Mouse (Mus musculus): ENCODE results near the gene Ddx54. TPM values are rescaled to one million over a fixed set of nuclear protein-coding genes. Genes with fewer than 3 reads are reported as not detected.

The Ddx54 gene
- polyA plus RNA-seq, 1 experiment = 49.9 TPM

GRCm38 (mm10) chr5:120635633-120636032 lies 23.1 kb downstream of the Ddx54 start:
- Histone ChIP-seq H3K4me3 (ENCODE audit: low read depth, low read length) (no peak overlapping the region), H3K4me1 (ENCODE audit: control insufficient read depth, insufficient read depth, low read length) (no peaks in the 10 kb centered on the region)

GRCm38 (mm10) chr5:120640094-120640493 lies 27.6 kb downstream of the Ddx54 start:
- Histone ChIP-seq H3K9me3 (replicated peaks; ENCODE audit: control insufficient read depth, insufficient read depth, low read length, poor library complexity, severe bottlenecking) (no peaks in the 10 kb centered on the region), H3K9ac (ENCODE audit: low read depth, poor library complexity, severe bottlenecking) (no peak overlapping the region), H3K36me3 (ENCODE audit: control insufficient read depth, insufficient read depth, low read length, poor library complexity, severe bottlenecking) (no peaks in the 10 kb centered on the region), H3K4me1 (ENCODE audit: control insufficient read depth, insufficient read depth, low read length) (no peaks in the 10 kb centered on the region), H3K27me3 (ENCODE audit: control insufficient read depth, insufficient read depth, low read length, poor library complexity, severe bottlenecking) (no peaks in the 10 kb centered on the region), H3K4me3 (ENCODE audit: low read depth, low read length) (no peak overlapping the region), H3K27ac (ENCODE audit: insufficient read depth, low read length) (no peak overlapping the region)
- TF ChIP-seq CTCF (IDR thresholded peaks at IDR 0.05; ENCODE audit: low read depth, low read length) (no peak), EP300 (IDR thresholded peaks at IDR 0.05; ENCODE audit: insufficient read depth, low read depth, low read length) (no peak), POLR2A (IDR thresholded peaks at IDR 0.05; ENCODE audit: insufficient read depth, low read length) (no peak)

More at GRCm38 (mm10) chr5:120635633-120636032, 23.1 kb downstream of the Ddx54 start:
- Histone ChIP-seq H3K9ac (ENCODE audit: low read depth, poor library complexity, severe bottlenecking) (no peak overlapping the region), H3K27ac (ENCODE audit: insufficient read depth, low read length) (no peak overlapping the region), H3K9me3 (replicated peaks; ENCODE audit: control insufficient read depth, insufficient read depth, low read length, poor library complexity, severe bottlenecking) (no peaks in the 10 kb centered on the region), H3K27me3 (ENCODE audit: control insufficient read depth, insufficient read depth, low read length, poor library complexity, severe bottlenecking) (no peaks in the 10 kb centered on the region), H3K36me3 (ENCODE audit: control insufficient read depth, insufficient read depth, low read length, poor library complexity, severe bottlenecking) (no peaks in the 10 kb centered on the region)
- TF ChIP-seq EP300 (IDR thresholded peaks at IDR 0.05; ENCODE audit: insufficient read depth, low read depth, low read length) (no peak), CTCF (IDR thresholded peaks at IDR 0.05; ENCODE audit: low read depth, low read length) (no peak), POLR2A (IDR thresholded peaks at IDR 0.05; ENCODE audit: insufficient read depth, low read length) (no peak)

- H3K36me3 ChIP-seq (ENCODE audit: control insufficient read depth, insufficient read depth, low read length, poor library complexity, severe bottlenecking) = no peaks in the 10 kb centered on the region
- no peaks in the 10 kb centered on the region for H3K9me3 ChIP-seq (replicated peaks; ENCODE audit: control insufficient read depth, insufficient read depth, low read length, poor library complexity, severe bottlenecking)
- no peaks in the 10 kb centered on the region for H3K4me1 ChIP-seq (ENCODE audit: control insufficient read depth, insufficient read depth, low read length)
- no peaks in the 10 kb centered on the region for H3K27me3 ChIP-seq (ENCODE audit: control insufficient read depth, insufficient read depth, low read length, poor library complexity, severe bottlenecking)
- H3K4me3 ChIP-seq (ENCODE audit: low read depth, low read length) = no peak overlapping the region
- H3K9ac ChIP-seq (ENCODE audit: low read depth, poor library complexity, severe bottlenecking) = no peak overlapping the region
- H3K27ac ChIP-seq (ENCODE audit: insufficient read depth, low read length) = no peak overlapping the region
- TF ChIP-seq CTCF (IDR thresholded peaks at IDR 0.05; ENCODE audit: low read depth, low read length) (no peak), EP300 (IDR thresholded peaks at IDR 0.05; ENCODE audit: insufficient read depth, low read depth, low read length) (no peak)
Measured at GRCm38 (mm10) chr5:120643365-120644085, 31.0 kb downstream of the Ddx54 start.

GRCm38 (mm10) chr5:120644227-120644626 lies 31.7 kb downstream of the Ddx54 start:
- no peaks in the 10 kb centered on the region for H3K36me3 ChIP-seq (ENCODE audit: control insufficient read depth, insufficient read depth, low read length, poor library complexity, severe bottlenecking)
- H3K4me3 ChIP-seq (ENCODE audit: low read depth, low read length) = no peak overlapping the region
- TF ChIP-seq CTCF (IDR thresholded peaks at IDR 0.05; ENCODE audit: low read depth, low read length) = no peak
- no peak for TF ChIP-seq POLR2A (IDR thresholded peaks at IDR 0.05; ENCODE audit: insufficient read depth, low read length)
- no peak for TF ChIP-seq EP300 (IDR thresholded peaks at IDR 0.05; ENCODE audit: insufficient read depth, low read depth, low read length)
- no peaks in the 10 kb centered on the region for H3K4me1 ChIP-seq (ENCODE audit: control insufficient read depth, insufficient read depth, low read length)
- H3K27ac ChIP-seq (ENCODE audit: insufficient read depth, low read length) = no peak overlapping the region
- no peaks in the 10 kb centered on the region for H3K27me3 ChIP-seq (ENCODE audit: control insufficient read depth, insufficient read depth, low read length, poor library complexity, severe bottlenecking)
- no peak overlapping the region for H3K9ac ChIP-seq (ENCODE audit: low read depth, poor library complexity, severe bottlenecking)
- H3K9me3 ChIP-seq (replicated peaks; ENCODE audit: control insufficient read depth, insufficient read depth, low read length, poor library complexity, severe bottlenecking) = no peaks in the 10 kb centered on the region

- Histone ChIP-seq H3K27ac (ENCODE audit: insufficient read depth, low read length) (no peak overlapping the region), H3K27me3 (ENCODE audit: control insufficient read depth, insufficient read depth, low read length, poor library complexity, severe bottlenecking) (no peaks in the 10 kb centered on the region), H3K9ac (ENCODE audit: low read depth, poor library complexity, severe bottlenecking) (no peak overlapping the region), H3K36me3 (ENCODE audit: control insufficient read depth, insufficient read depth, low read length, poor library complexity, severe bottlenecking) (no peaks in the 10 kb centered on the region), H3K4me1 (ENCODE audit: control insufficient read depth, insufficient read depth, low read length) (no peaks in the 10 kb centered on the region), H3K9me3 (replicated peaks; ENCODE audit: control insufficient read depth, insufficient read depth, low read length, poor library complexity, severe bottlenecking) (no peaks in the 10 kb centered on the region), H3K4me3 (ENCODE audit: low read depth, low read length) (no peak overlapping the region)
- TF ChIP-seq EP300 (IDR thresholded peaks at IDR 0.05; ENCODE audit: insufficient read depth, low read depth, low read length) (no peak), CTCF (IDR thresholded peaks at IDR 0.05; ENCODE audit: low read depth, low read length) (no peak), POLR2A (IDR thresholded peaks at IDR 0.05; ENCODE audit: insufficient read depth, low read length) (no peak)
Measured at GRCm38 (mm10) chr5:120645851-120646250, 33.3 kb downstream of the Ddx54 start.

- TF ChIP-seq EP300 (IDR thresholded peaks at IDR 0.05; ENCODE audit: insufficient read depth, low read depth, low read length) (no peak), POLR2A (IDR thresholded peaks at IDR 0.05; ENCODE audit: insufficient read depth, low read length) (no peak), CTCF (IDR thresholded peaks at IDR 0.05; ENCODE audit: low read depth, low read length) (no peak)
- Histone ChIP-seq H3K4me1 (ENCODE audit: control insufficient read depth, insufficient read depth, low read length) (no peaks in the 10 kb centered on the region), H3K4me3 (ENCODE audit: low read depth, low read length) (no peak overlapping the region), H3K27ac (ENCODE audit: insufficient read depth, low read length) (no peak overlapping the region), H3K9me3 (replicated peaks; ENCODE audit: control insufficient read depth, insufficient read depth, low read length, poor library complexity, severe bottlenecking) (no peaks in the 10 kb centered on the region), H3K36me3 (ENCODE audit: control insufficient read depth, insufficient read depth, low read length, poor library complexity, severe bottlenecking) (no peaks in the 10 kb centered on the region), H3K9ac (ENCODE audit: low read depth, poor library complexity, severe bottlenecking) (no peak overlapping the region), H3K27me3 (ENCODE audit: control insufficient read depth, insufficient read depth, low read length, poor library complexity, severe bottlenecking) (no peaks in the 10 kb centered on the region)
Measured at GRCm38 (mm10) chr5:120647361-120647760, 34.8 kb downstream of the Ddx54 start.

Data from ES-Bruce4 (cell line).